Mouse (Mus musculus) testis, adult 2 months (tissue): ENCODE results near the gene Ak2.

Experiments
- CTCF ChIP-seq: fragments of 200-500 bp; IDR thresholded peaks from 2 replicates; pipeline ENCODE4 v1.5.1; 2012; ENCODE audit warnings: low read depth, mild to moderate bottlenecking, inconsistent platforms, low read length, moderate library complexity; ENCODE audit not compliant: control insufficient read depth, insufficient read depth, insufficient replicate concordance
- POLR2A ChIP-seq: fragments of 200-500 bp; IDR thresholded peaks from 2 replicates; pipeline ENCODE4 v1.6.1; 2012; ENCODE audit warnings: low read depth, mild to moderate bottlenecking, inconsistent platforms, low read length, moderate library complexity; ENCODE audit not compliant: control insufficient read depth

DNA sequence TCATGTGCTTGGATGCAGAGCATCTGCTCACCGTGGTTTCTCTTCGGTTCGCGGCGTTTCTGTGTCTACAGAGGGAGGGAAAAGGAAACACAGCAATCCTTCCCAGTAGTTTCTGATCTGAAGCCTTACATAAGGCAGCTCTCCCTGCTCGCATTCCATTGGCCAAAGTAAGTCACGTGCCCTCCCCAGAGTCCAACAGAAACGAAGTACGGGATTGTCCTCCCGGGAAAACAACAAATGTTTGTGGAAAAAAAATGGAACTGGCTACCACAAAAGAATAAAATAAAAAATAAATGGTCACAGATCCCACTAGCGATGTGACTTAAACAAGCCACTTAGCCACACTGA lies 10.0 kb upstream of the Ak2 start:
- TF ChIP-seq CTCF (no peak), POLR2A (no peak)
